Mouse (Mus musculus) Patski (cell line): ENCODE measurements around the gene Asb16. TPM values are rescaled to one million over a fixed set of nuclear protein-coding genes. Genes with fewer than 3 reads are reported as not detected.

Experiments
- ATAC-seq: fragments of 100-300 bp; one replicate; pipeline ENCODE4 v1.8.0; 2021
- CTCF ChIA-PET: fragments of 350-600 bp; sonication (Branson Sonifier 250); formaldehyde crosslinking; loops from one replicate; lab custom pipeline; 2022; ENCODE audit warnings: inconsistent platforms; lab: Charles Lee
- POLR2A ChIA-PET: fragments of 350-600 bp; sonication (Branson Sonifier 250); formaldehyde crosslinking; loops from one replicate; lab custom pipeline; 2022; ENCODE audit warnings: antibody characterized with exemption, inconsistent platforms; lab: Charles Lee
- DNase-seq: peaks from one replicate; pipeline ENCODE4 v3.0.0-alpha.2; 2011; ENCODE audit warnings: low read depth, low spot score
- H3K27me3 ChIP-seq: fragments of 371-371 bp; one replicate; pipeline ENCODE4 v1.5.1; 2021
- CTCF ChIP-seq: fragments of 100-300 bp; IDR thresholded peaks from one replicate; pipeline ENCODE4 v1.5.1; 2021
- in situ Hi-C: fragments of 300-500 bp; cut with MboI; formaldehyde crosslinking; loops from 3 replicates; pipeline ENCODE4 v1.11.1; 2018; ENCODE audit warnings: low pct_unique_long_range_greater_than_20kb, mixed read lengths
- polyA plus RNA-seq: library from polyadenylated mRNA; unstranded; gene quantifications from one replicate; pipeline ENCODE4 v1.2.3, GENCODE M21; 2021

Gene Asb16
- polyA plus RNA-seq, 1 experiment from 2014 or later: 0.28 TPM

DNA sequence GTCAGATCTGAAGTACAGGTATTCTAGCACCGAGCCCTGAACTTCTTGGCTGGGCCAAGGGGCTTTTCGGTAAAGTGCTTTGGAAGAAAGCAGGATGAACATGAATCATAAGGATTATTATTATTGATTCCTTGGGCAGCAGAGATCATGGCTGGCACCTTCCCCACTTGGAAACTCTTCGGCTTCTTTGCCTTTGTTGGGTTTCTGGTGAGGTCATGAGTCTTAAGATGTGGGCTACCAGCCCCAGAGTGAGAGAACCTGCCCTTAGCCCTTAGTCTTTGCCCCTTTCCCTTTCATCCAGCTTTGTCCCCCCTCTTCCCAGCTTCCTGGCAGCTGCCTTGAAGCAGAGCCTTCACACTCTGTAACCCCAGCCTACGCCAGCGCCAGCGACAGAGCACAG is 53.4 kb downstream of the Asb16 start:
- CTCF ChIA-PET: interaction anchor here (2.4 kb wide), 1 partner anchor 13 kb away, joined by 5 read pairs; no protein-coding TSS in a partner anchor
- no peaks in the 10 kb centered on the region for H3K27me3 ChIP-seq
- POLR2A ChIA-PET: interaction anchor here (7.6 kb wide), 1 partner anchor 86 kb away, joined by 110 read pairs; the partner anchor contains the start of gene Slc25a39
- ATAC-seq (no peak), DNase-seq (no peak)
- no peak for TF ChIP-seq CTCF
- in situ Hi-C loops: loop anchor here (5.0 kb wide), 1 partner anchor 85 kb away; the partner anchor contains the start of gene Slc25a39

DNA sequence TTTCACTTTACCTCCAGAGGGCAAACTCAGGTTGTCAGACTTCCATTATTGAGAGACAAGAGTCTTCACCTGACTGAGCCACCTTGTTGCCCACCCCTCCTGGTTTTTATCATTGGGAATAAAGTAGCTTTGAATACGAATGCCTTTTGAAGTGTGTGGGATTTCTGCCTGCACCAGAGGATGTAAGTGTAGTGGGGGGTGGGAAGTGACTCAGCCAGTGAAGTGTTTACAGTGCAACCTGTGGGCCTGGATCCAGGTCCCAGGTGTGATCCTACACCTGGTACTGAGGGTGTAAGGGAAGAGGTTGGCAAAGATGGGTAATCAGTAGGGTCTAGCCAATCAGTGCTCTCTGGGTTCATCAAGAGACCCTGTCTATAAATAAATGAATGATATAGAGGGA is 55.0 kb downstream of the Asb16 start:
- ChIA-PET POLR2A (interaction anchor here (1.2 kb wide), 1 partner anchor 83 kb away, joined by 3 read pairs; no protein-coding TSS in a partner anchor), CTCF (interaction anchor here (1.0 kb wide), 1 partner anchor 11 kb away, joined by 3 read pairs; no protein-coding TSS in a partner anchor)
- no peaks in the 10 kb centered on the region for H3K27me3 ChIP-seq
- no peak for TF ChIP-seq CTCF
- in situ Hi-C loops: loop anchor here (5.0 kb wide), 1 partner anchor 84 kb away; the partner anchor contains the start of gene Slc25a39
- DNase-seq (no peak), ATAC-seq (no peak)

- ChIA-PET CTCF (no interaction called here), POLR2A (no interaction called here)
- no peak for ATAC-seq
- in situ Hi-C loops: no loop called here
- no peak for DNase-seq
- H3K27me3 ChIP-seq: peaks cover 3% of the 10 kb centered on the region
- TF ChIP-seq CTCF: no peak
Measured at GRCm38 (mm10) chr11:102327250-102327649, 58.7 kb downstream of the Asb16 start.

DNA sequence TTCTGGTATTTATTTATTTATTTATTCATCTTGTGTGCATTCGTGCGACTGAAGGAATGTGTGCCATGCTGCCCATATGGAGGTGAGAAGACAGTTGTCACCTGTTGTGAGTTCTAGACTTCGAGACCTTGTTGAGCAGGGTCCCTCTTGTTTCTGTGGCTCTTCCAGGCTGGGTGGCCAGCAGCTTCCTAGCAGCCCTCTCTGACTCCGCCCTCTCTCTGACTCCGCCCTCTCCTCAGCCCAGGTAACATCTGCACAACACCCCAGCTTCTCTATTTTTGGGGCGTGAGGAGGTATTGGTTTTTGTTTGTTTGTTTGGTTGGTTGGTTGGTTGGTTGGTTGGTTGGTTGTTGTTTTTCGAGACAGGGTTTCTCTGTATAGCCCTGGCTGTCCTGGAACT is 59.3 kb downstream of the Asb16 start:
- CTCF ChIA-PET: no interaction called here
- DNase-seq (no peak), ATAC-seq (no peak)
- peaks cover 6% of the 10 kb centered on the region for H3K27me3 ChIP-seq
- TF ChIP-seq CTCF: no peak
- in situ Hi-C loops: no loop called here
- POLR2A ChIA-PET: no interaction called here

Other genes with a start within 250 kb of the Asb16 start
- 5.2 TPM for gene Mpp3, start 240.3 kb upstream of the Asb16 start, polyA plus RNA-seq
- not detected for gene Cd300lg, start 227.2 kb upstream of the Asb16 start, polyA plus RNA-seq
- 16.9 TPM for gene Mpp2, start 180.2 kb upstream of the Asb16 start, polyA plus RNA-seq
- not detected for gene Ppy, start 167.4 kb upstream of the Asb16 start, polyA plus RNA-seq
- gene Pyy, start 160.9 kb upstream of the Asb16 start, polyA plus RNA-seq: not detected
- gene Nags, start 123.2 kb upstream of the Asb16 start, polyA plus RNA-seq: not detected
- gene Tmem101, start 112.3 kb upstream of the Asb16 start, polyA plus RNA-seq: 30.3 TPM
- 45.0 TPM for gene Lsm12, start 83.4 kb upstream of the Asb16 start, polyA plus RNA-seq
- 110 TPM for gene G6pc3, start 79.1 kb upstream of the Asb16 start, polyA plus RNA-seq
- 63.8 TPM for gene Hdac5, start 38.6 kb upstream of the Asb16 start, polyA plus RNA-seq
- 6.8 TPM for gene BC030867, start 19.9 kb upstream of the Asb16 start, polyA plus RNA-seq
- gene Tmub2, start 16.2 kb downstream of the Asb16 start, polyA plus RNA-seq: 60.5 TPM
- 53.4 TPM for gene Atxn7l3, start 27.9 kb downstream of the Asb16 start, polyA plus RNA-seq
- 101 TPM for gene Ubtf, start 51.0 kb downstream of the Asb16 start, polyA plus RNA-seq
- not detected for gene Slc4a1, start 97.5 kb downstream of the Asb16 start, polyA plus RNA-seq
- gene Rundc3a, start 124.7 kb downstream of the Asb16 start, polyA plus RNA-seq: 12.1 TPM
- gene Slc25a39, start 139.2 kb downstream of the Asb16 start, polyA plus RNA-seq: 388 TPM
- 491 TPM for gene Grn, start 161.6 kb downstream of the Asb16 start, polyA plus RNA-seq
- gene Fam171a2, start 178.9 kb downstream of the Asb16 start, polyA plus RNA-seq: 13.1 TPM
- 1.9 TPM for gene Itga2b, start 201.4 kb downstream of the Asb16 start, polyA plus RNA-seq